Mouse (Mus musculus): ENCODE measurements around the gene Khdrbs1. TPM values are rescaled to one million over a fixed set of nuclear protein-coding genes. Genes with fewer than 3 reads are reported as not detected.
A peak's percentile ranks its signal among the peaks of the same experiment; 100 is the strongest.
"Not testable (repeated sequence)": the region's sequence is repeated elsewhere in the genome, so short reads cannot be mapped to it uniquely, and the experiment has no call there.

The Khdrbs1 gene
- polyA plus RNA-seq, 1 experiment: 170 TPM

DNA sequence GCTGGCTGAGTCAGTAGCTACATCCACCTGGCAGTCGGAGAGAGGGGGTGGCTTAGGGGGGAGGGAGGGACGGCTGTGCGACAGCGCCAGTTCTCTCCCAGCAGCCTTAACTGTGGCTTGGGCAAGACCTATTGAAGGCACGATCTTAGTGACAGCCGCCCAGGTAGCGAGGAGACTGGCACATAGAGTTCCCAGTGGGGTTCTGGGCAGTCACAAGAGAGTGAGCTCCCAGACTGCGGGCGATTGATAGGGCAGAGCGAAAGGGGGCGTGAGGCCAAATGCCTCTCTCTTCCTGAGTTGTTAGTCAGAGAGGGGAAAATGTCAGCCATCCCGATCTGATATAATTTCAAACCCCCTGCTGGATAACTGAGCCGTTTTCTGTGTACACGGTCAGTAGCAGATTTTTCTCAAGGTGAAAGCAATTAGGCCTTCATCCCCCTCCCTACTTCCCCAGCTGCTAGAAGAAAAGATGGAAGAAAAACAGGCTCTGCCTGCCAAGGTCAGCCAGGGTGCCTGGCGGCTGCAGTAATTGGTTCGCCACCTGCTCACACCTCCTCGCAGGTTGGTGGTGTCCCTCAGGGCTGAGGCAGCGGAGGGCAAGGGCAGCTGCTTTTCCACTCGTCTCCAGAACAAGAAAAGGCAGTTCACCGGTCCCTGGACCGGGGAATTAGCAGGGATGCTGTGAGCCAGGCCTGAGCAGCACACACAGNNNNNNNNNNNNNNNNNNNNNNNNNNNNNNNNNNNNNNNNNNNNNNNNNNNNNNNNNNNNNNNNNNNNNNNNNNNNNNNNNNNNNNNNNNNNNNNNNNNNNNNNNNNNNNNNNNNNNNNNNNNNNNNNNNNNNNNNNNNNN is 29.8 kb upstream of the Khdrbs1 start:
- peak overlapping the region; percentile 80 for H3K27ac ChIP-seq (ENCODE audit: insufficient read depth, low read depth, low read length)
- peaks cover 22% of the 10 kb centered on the region for H3K4me1 ChIP-seq (ENCODE audit: control insufficient read depth, insufficient read depth, low read length)
- 20% methylated on average over 21 of the region's 21 CpGs for WGBS
- TF ChIP-seq POLR2A (IDR thresholded peaks at IDR 0.05; ENCODE audit: insufficient read depth, low read depth, low read length) (no peak), CTCF (IDR thresholded peaks at IDR 0.05; ENCODE audit: insufficient read depth, low read depth, low read length) (no peak)
- H3K4me3 ChIP-seq (ENCODE audit: insufficient read depth, low read depth, low read length): 0 out of 2 replicates have a peak overlapping the region, but pooled peaks have one; percentile 3

- Histone ChIP-seq H3K27ac (ENCODE audit: insufficient read depth, low read depth, low read length) (peak overlapping the region; percentile 80; the same call in 1 of the 2 replicates), H3K4me3 (ENCODE audit: insufficient read depth, low read depth, low read length) (no peak overlapping the region), H3K4me1 (ENCODE audit: control insufficient read depth, insufficient read depth, low read length) (peaks cover 22% of the 10 kb centered on the region)
- 16% methylated on average over 7 of the region's 7 CpGs for WGBS
- TF ChIP-seq CTCF (IDR thresholded peaks at IDR 0.05; ENCODE audit: insufficient read depth, low read depth, low read length) (no peak), POLR2A (IDR thresholded peaks at IDR 0.05; ENCODE audit: insufficient read depth, low read depth, low read length) (no peak)
Measured at GRCm38 (mm10) chr4:129771314-129771671, 29.2 kb upstream of the Khdrbs1 start.

DNA sequence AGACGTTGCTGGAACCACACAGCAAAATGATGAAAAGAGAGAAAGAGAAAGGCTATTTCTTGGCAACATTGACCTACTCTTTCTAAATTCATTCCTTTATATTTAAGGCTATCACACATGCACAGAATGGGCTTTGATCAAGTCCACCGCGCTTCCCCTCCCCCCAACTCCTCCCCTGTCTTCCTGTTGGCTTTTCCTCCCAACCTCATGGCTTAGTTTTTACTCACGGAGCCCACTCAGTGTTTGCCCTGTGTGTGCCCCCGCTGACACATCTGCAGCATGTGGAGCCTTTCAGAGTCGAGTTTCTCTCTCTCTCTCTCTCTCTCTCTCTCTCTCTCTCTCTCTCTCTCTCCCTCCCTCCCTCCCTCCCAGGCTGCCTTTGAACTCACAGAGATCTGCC is 28.5 kb upstream of the Khdrbs1 start:
- TF ChIP-seq POLR2A (IDR thresholded peaks at IDR 0.05; ENCODE audit: insufficient read depth, low read depth, low read length): no peak
- TF ChIP-seq CTCF (IDR thresholded peaks at IDR 0.05; ENCODE audit: insufficient read depth, low read depth, low read length): no peak
- peaks cover 19% of the 10 kb centered on the region for H3K4me1 ChIP-seq (ENCODE audit: control insufficient read depth, insufficient read depth, low read length)
- WGBS: 65% methylated on average over 6 of the region's 6 CpGs
- H3K27ac ChIP-seq (ENCODE audit: insufficient read depth, low read depth, low read length): no peak overlapping the region
- no peak overlapping the region for H3K4me3 ChIP-seq (ENCODE audit: insufficient read depth, low read depth, low read length)

DNA sequence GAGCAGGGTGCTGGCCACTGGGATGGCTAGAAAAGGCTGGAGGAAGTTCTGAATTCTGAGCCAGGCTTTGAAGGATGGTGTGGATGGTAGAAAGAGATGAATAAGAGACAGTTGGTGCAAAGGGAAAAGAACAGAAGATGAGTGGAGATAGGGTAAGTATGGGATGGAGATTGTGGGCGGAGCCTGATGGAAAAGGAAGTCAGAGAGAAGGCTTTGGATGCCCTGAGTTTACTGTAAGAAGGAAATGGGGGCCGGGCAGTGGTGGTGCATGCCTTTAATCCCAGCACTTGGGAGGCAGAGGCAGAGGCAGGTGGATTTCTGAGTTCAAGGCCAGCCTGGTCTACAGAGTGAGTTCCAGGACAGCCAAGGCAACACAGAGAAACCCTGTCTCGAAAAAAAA is 26.6 kb upstream of the Khdrbs1 start:
- peaks cover 15% of the 10 kb centered on the region for H3K4me1 ChIP-seq (ENCODE audit: control insufficient read depth, insufficient read depth, low read length)
- H3K4me3 ChIP-seq (ENCODE audit: insufficient read depth, low read depth, low read length); H3K27ac ChIP-seq (ENCODE audit: insufficient read depth, low read depth, low read length): not testable (repeated sequence)
- WGBS: 85% methylated on average over 3 of the region's 3 CpGs

DNA sequence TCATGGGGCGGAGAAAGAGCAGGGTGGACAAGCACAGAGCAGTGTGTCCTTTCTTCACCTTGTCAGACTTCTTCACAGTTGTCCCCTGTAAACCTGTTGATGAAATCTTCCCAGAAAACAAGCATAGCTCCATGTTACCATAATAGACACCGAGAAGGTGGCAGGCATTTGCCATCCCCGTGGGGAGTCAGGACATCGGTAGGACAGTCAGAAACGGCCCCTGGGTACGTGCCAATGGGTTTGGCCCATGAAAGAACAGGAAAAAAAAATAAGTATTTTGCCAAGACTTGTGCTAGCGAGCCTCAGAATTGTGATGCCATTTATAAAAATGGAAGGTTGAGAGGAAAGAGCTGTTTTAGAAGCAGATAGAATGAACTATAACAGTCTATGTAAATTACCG is 25.7 kb upstream of the Khdrbs1 start:
- H3K4me3 ChIP-seq (ENCODE audit: insufficient read depth, low read depth, low read length): no peak overlapping the region
- H3K27ac ChIP-seq (ENCODE audit: insufficient read depth, low read depth, low read length): no peak overlapping the region
- TF ChIP-seq POLR2A (IDR thresholded peaks at IDR 0.05; ENCODE audit: insufficient read depth, low read depth, low read length) (no peak), CTCF (IDR thresholded peaks at IDR 0.05; ENCODE audit: insufficient read depth, low read depth, low read length) (no peak)
- H3K4me1 ChIP-seq (ENCODE audit: control insufficient read depth, insufficient read depth, low read length): peaks cover 15% of the 10 kb centered on the region
- 45% methylated on average over 8 of the region's 8 CpGs for WGBS

DNA sequence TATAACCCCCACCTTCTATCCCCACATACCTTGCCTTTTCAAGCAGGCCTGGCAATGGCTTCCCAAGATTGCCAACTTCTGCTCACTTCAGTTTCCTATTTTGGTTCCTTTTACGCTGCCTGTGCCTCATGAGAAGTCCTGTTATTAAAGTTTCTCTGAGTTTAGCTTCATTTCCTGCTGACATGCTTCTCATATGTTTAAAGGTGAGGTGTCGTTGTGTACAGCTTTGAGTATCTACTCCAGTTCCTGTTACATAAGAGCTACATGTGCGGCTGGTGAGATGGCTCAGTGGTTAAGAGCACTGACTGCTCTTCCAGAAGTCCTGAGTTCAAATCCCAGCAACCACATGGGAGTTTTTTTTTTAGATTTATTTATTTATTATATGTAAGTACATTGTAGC is 23.2 kb upstream of the Khdrbs1 start:
- no peak overlapping the region for H3K27ac ChIP-seq (ENCODE audit: insufficient read depth, low read depth, low read length)
- H3K4me3 ChIP-seq (ENCODE audit: insufficient read depth, low read depth, low read length): no peak overlapping the region
- no peak for TF ChIP-seq POLR2A (IDR thresholded peaks at IDR 0.05; ENCODE audit: insufficient read depth, low read depth, low read length)
- no peak for TF ChIP-seq CTCF (IDR thresholded peaks at IDR 0.05; ENCODE audit: insufficient read depth, low read depth, low read length)
- WGBS: 94% methylated on average over 3 of the region's 3 CpGs
- no peaks in the 10 kb centered on the region for H3K4me1 ChIP-seq (ENCODE audit: control insufficient read depth, insufficient read depth, low read length)

GRCm38 (mm10) chr4:129762496-129762895 is 20.4 kb upstream of the Khdrbs1 start:
- 81% methylated on average over 1 of the region's 1 CpGs for WGBS
- H3K27ac ChIP-seq (ENCODE audit: insufficient read depth, low read depth, low read length); H3K4me3 ChIP-seq (ENCODE audit: insufficient read depth, low read depth, low read length); H3K4me1 ChIP-seq (ENCODE audit: control insufficient read depth, insufficient read depth, low read length): not testable (repeated sequence)

GRCm38 (mm10) chr4:129761606-129762005 is 19.5 kb upstream of the Khdrbs1 start:
- Histone ChIP-seq H3K4me1 (ENCODE audit: control insufficient read depth, insufficient read depth, low read length) (no peaks in the 10 kb centered on the region), H3K4me3 (ENCODE audit: insufficient read depth, low read depth, low read length) (no peak overlapping the region), H3K27ac (ENCODE audit: insufficient read depth, low read depth, low read length) (no peak overlapping the region)
- WGBS: 95% methylated on average over 12 of the region's 12 CpGs
- no peak for TF ChIP-seq CTCF (IDR thresholded peaks at IDR 0.05; ENCODE audit: insufficient read depth, low read depth, low read length)
- no peak for TF ChIP-seq POLR2A (IDR thresholded peaks at IDR 0.05; ENCODE audit: insufficient read depth, low read depth, low read length)

- no peak overlapping the region for H3K4me3 ChIP-seq (ENCODE audit: insufficient read depth, low read depth, low read length)
- no peak for TF ChIP-seq POLR2A (IDR thresholded peaks at IDR 0.05; ENCODE audit: insufficient read depth, low read depth, low read length)
- no peak for TF ChIP-seq CTCF (IDR thresholded peaks at IDR 0.05; ENCODE audit: insufficient read depth, low read depth, low read length)
- peaks cover 4% of the 10 kb centered on the region for H3K4me1 ChIP-seq (ENCODE audit: control insufficient read depth, insufficient read depth, low read length)
- WGBS: 87% methylated on average over 1 of the region's 1 CpGs
- H3K27ac ChIP-seq (ENCODE audit: insufficient read depth, low read depth, low read length): no peak overlapping the region
Measured at GRCm38 (mm10) chr4:129755455-129755854, 13.4 kb upstream of the Khdrbs1 start.

DNA sequence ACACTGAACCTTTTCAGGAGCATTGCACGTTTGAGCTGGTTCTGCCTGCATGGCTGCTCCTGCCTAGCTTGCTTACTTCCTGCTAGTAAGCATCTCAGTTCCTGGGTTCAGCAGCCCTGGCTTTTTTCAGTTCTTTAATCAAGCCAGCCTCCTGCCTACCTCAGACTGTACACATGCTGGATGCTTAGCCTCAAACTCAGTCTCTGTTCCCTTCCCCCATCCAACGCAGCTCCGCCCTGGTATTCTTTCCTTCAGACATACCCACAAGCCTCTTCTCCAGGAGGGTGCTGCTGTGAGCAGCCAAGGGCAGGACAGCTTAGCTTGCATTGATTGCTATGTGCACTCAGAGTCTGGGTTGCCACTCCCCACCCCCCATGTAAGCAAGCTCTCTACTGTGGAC is 12.6 kb upstream of the Khdrbs1 start:
- WGBS: 50% methylated on average over 3 of the region's 3 CpGs
- H3K4me1 ChIP-seq (ENCODE audit: control insufficient read depth, insufficient read depth, low read length): peaks cover 4% of the 10 kb centered on the region
- H3K4me3 ChIP-seq (ENCODE audit: insufficient read depth, low read depth, low read length): no peak overlapping the region
- no peak overlapping the region for H3K27ac ChIP-seq (ENCODE audit: insufficient read depth, low read depth, low read length)
- no peak for TF ChIP-seq CTCF (IDR thresholded peaks at IDR 0.05; ENCODE audit: insufficient read depth, low read depth, low read length)
- TF ChIP-seq POLR2A (IDR thresholded peaks at IDR 0.05; ENCODE audit: insufficient read depth, low read depth, low read length): no peak

All from olfactory bulb, adult 2 months (tissue).